Mouse (Mus musculus): ENCODE data around the gene Ccdc175.

Gene Ccdc175

GRCm38 (mm10) chr12:72102776-72103175 is 82.1 kb downstream of the Ccdc175 start:
- DNase-seq (ENCODE audit: low read depth, low spot score), result peak; percentile 58

GRCm38 (mm10) chr12:72096966-72097365 is 87.9 kb downstream of the Ccdc175 start:
- no peak for DNase-seq (ENCODE audit: low read depth, low spot score)

- no peak for DNase-seq (ENCODE audit: low read depth, low spot score)
These were observed 95.0 kb downstream of the Ccdc175 start for GRCm38 (mm10) chr12:72089802-72090201.

- no peak for DNase-seq (ENCODE audit: low read depth, low spot score)
These were observed 98.5 kb downstream of the Ccdc175 start for GRCm38 (mm10) chr12:72086166-72086825.

GRCm38 (mm10) chr12:72085329-72086165 is 99.3 kb downstream of the Ccdc175 start, which contains the start of the genes L3hypdh and Jkamp:
Gene L3hypdh (minus strand): TSS chr12:72085439.
Gene Jkamp (plus strand): TSS chr12:72085589.
- DNase-seq (ENCODE audit: low read depth, low spot score), result peak; percentile 100

GRCm38 (mm10) chr12:72085024-72085328 is 99.9 kb downstream of the Ccdc175 start:
- no peak for DNase-seq (ENCODE audit: low read depth, low spot score)

GRCm38 (mm10) chr12:72084261-72085023 is 100.4 kb downstream of the Ccdc175 start:
- DNase-seq (ENCODE audit: low read depth, low spot score), result peak; percentile 56

GRCm38 (mm10) chr12:72083265-72083664 is 101.6 kb downstream of the Ccdc175 start:
- peak; percentile 28 for DNase-seq (ENCODE audit: low read depth, low spot score)

- peak; percentile 67 for DNase-seq (ENCODE audit: low read depth, low spot score)
These were observed 102.5 kb downstream of the Ccdc175 start for GRCm38 (mm10) chr12:72082370-72082769.

GRCm38 (mm10) chr12:72081961-72082360 is 102.9 kb downstream of the Ccdc175 start:
- peak; percentile 51 for DNase-seq (ENCODE audit: low read depth, low spot score)

- no peak for DNase-seq (ENCODE audit: low read depth, low spot score)
These were observed 106.6 kb downstream of the Ccdc175 start for GRCm38 (mm10) chr12:72078248-72078647.

GRCm38 (mm10) chr12:72070327-72071269 is 114.2 kb downstream of the Ccdc175 start, which contains the start of gene Gpr135:
Gene Gpr135 (minus strand): TSS chr12:72071125.
- peak; percentile 91 for DNase-seq (ENCODE audit: low read depth, low spot score)

- DNase-seq (ENCODE audit: low read depth, low spot score), result no peak
These were observed 115.1 kb downstream of the Ccdc175 start for GRCm38 (mm10) chr12:72069626-72070326.

GRCm38 (mm10) chr12:72057780-72058179 is 127.0 kb downstream of the Ccdc175 start:
- DNase-seq (ENCODE audit: low read depth, low spot score), result no peak

GRCm38 (mm10) chr12:72053851-72054250 is 131.0 kb downstream of the Ccdc175 start:
- DNase-seq (ENCODE audit: low read depth, low spot score), result peak; percentile 74

GRCm38 (mm10) chr12:72053303-72053702 is 131.5 kb downstream of the Ccdc175 start:
- DNase-seq (ENCODE audit: low read depth, low spot score), result peak; percentile 71

GRCm38 (mm10) chr12:72052571-72052970 is 132.3 kb downstream of the Ccdc175 start:
- DNase-seq (ENCODE audit: low read depth, low spot score), result peak; percentile 96
